Mouse (Mus musculus): Measurements from ENCODE around the gene Tex30.

GRCm38 (mm10) chr1:44117571-44117970 is 15.3 kb upstream of the Tex30 start:
- TF ChIP-seq CTCF (IDR thresholded peaks at IDR 0.05; ENCODE audit: low read depth, low read length): no peak
- TF ChIP-seq POLR2A (IDR thresholded peaks at IDR 0.05; ENCODE audit: extremely low read depth, insufficient read depth, low read length): no peak
